11 mouse cellular contexts compared by ENCODE assay signal in the genomic region with DNA sequence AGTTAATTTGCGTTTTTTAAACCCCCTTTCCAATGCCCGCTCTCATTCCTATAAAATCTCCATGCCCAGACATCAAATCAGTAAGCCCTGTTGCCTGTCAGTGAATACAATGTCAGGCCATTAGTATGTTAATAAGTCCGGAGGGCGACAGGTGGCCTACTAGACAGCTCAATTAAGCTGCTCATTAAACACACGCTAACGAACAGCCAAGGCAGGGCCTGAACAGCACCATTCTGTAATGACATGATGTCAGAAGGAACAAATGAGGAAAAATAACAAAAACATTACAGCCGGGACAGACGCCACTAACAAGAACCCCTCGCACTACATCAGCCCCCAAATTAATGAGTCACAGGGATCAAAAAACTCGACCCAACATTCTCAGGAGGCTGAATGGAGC. TPM values are rescaled to one million over a fixed set of nuclear protein-coding genes. Genes with fewer than 3 reads are reported as not detected.
DNase-seq lines count a peak whose midpoint lies in the region; ATAC-seq lines count a peak whose summit lies in the region.
"Had no signal": no experiment of that assay in that cellular context is flagged by ENCODE, and none has a peak within 500 bp of the region (broad histone marks: within the 10 kb centered on the region; RNA-seq: fewer than 3 reads in every experiment).

No protein-coding gene starts in this region.

- H3K4me3 ChIP-seq in forebrain, embryonic 15.5 days, result no peak overlapping the region
- H3K4me3 ChIP-seq: erythroblast, embryonic 14.5 days had no signal

- 4% methylated on average over 10 of the region's 10 CpGs for WGBS in forebrain, embryonic 15.5 days

- peak overlapping the region; percentile 85 for H3K27ac ChIP-seq in forebrain, embryonic 15.5 days (replicated peaks)
- H3K27ac ChIP-seq: macrophage had no signal

- H3K4me2 ChIP-seq in forebrain, embryonic 15.5 days (replicated peaks), result peak overlapping the region; percentile 30

- DNase-seq in layer of hippocampus, adult 9-11 months, result peak; percentile 4
- DNase-seq in layer of hippocampus, postnatal 25 days (ENCODE audit: extremely low spot score in 1 of 2, low spot score in 1 of 2), result no peak
- peak; percentile 36 for DNase-seq in mesoderm, embryonic 11.5 days (ENCODE audit: low read depth, low spot score)
- peak; percentile 96 for DNase-seq in retina, postnatal 1 day
- no peak for DNase-seq in liver
- DNase-seq in gastrocnemius, adult 8-10 months (ENCODE audit: low spot score in 2 of 2), result no peak
- no peak for DNase-seq in left cerebral cortex, adult 9 months (ENCODE audit: low spot score in 2 of 2)
- DNase-seq: kidney, adult 8-10 months had no signal

- H3K36me3 ChIP-seq in forebrain, embryonic 15.5 days, result no peaks in the 10 kb centered on the region

- H3K9ac ChIP-seq in forebrain, embryonic 15.5 days (replicated peaks), result no peak overlapping the region

- H3K9me3 ChIP-seq in forebrain, embryonic 15.5 days, result no peaks in the 10 kb centered on the region

- peak; percentile 98 for ATAC-seq in forebrain, embryonic 15.5 days (replicated peaks)

- peaks cover 30% of the 10 kb centered on the region for H3K4me1 ChIP-seq in forebrain, embryonic 15.5 days

- 0 out of 2 replicates have a peak, but pooled peaks cover 7% of the 10 kb centered on the region for H3K27me3 ChIP-seq in forebrain, embryonic 15.5 days

RNA-seq across cellular contexts. Expression of gene 4932438H23Rik, which starts 45.5 kb away (rescaled TPM):
- total RNA-seq in layer of hippocampus, postnatal 25 days (2021), result 1 to 10 TPM in 1 of 2 experiments, under 1 TPM in 1; 0.89 to 1.1 TPM
- polyA plus RNA-seq in forebrain, embryonic 15.5 days (2015; fragmentation: Nextera tagmentation; extraction: Ambion mirVana), result 0.60 and 0.89 TPM in 2 replicates
- total RNA-seq in gastrocnemius, adult 8-10 months (2022), result under 1 TPM in 3 of 4 experiments, not detected in 1; 0.19 to 0.39 (median 0.34) TPM
- polyA plus RNA-seq: erythroblast, embryonic 14.5 days had no signal

Comparison
In these comparisons a context has a peak if more than half of its experiments do, and no peak if none do; other contexts are left out.
1. DNase-seq: peak in layer of hippocampus, adult 9-11 months (single experiment), mesoderm, embryonic 11.5 days (single experiment) and retina, postnatal 1 day (single experiment); none in layer of hippocampus, postnatal 25 days (0 of 2), liver (single experiment), gastrocnemius, adult 8-10 months (0 of 2) and left cerebral cortex, adult 9 months (0 of 2).